Mouse (Mus musculus) adrenal gland, adult 10 weeks (tissue): ENCODE data around the gene Elmsan1. TPM values are rescaled to one million over a fixed set of nuclear protein-coding genes. Genes with fewer than 3 reads are reported as not detected.

ENCODE experiments used
- polyA plus RNA-seq: library from polyadenylated mRNA; stranded (reverse); fragments of 350-450 nt; fragmentation: Illumina TruSeq; extraction: RNeasy Lipid Tissue Mini Kit (QIAGEN cat#74804); gene quantifications from one replicate; pipeline ENCODE4 v1.2.3, GENCODE M21; 2014; ENCODE audit warnings: low read depth, low replicate concordance

The Elmsan1 gene
- 10.8 TPM for polyA plus RNA-seq

DNA sequence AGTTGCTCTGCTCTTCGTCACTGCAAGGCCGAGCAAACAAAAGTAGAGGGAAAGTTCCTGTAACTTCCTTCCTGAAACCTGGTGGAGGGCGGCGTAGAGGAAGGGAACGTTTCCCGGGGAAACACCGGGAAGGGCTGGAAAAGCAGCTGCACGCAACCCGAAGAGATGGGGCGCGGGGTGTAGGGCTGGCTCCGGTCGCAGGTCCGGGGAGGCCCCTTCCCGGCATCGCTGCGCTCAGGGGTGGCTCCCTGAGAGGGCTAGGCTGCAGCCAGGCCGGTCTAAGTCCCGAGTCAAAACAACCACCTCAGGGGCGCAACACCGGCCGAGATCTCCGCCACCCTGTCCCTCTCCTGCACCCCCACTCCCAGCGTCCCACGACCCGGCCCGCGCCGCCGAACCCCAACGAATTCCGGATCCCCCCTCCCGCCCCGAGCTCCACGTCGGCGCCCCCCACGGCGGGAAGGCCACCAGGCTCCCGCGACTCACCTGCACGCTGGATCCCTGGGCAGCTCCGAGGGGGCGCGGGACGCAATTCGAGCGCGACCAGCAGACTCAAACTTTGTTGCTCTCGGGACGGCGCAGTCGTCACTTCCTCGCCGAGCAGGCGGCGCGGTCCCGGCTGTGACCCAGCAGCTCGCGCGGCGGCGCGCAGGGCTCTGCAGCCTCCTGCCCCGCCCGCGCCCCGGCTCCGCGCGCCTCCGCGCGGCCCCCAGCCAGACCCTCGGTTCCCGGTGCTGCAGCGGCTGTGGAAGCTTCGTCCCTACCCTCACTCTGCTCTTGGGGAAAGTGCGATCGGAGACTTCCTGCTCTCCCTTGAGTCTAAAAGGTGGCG lies at the start of gene Elmsan1:
Gene Elmsan1 (minus strand): TSS at position 593 of the 832 bp plus-strand sequence.

DNA sequence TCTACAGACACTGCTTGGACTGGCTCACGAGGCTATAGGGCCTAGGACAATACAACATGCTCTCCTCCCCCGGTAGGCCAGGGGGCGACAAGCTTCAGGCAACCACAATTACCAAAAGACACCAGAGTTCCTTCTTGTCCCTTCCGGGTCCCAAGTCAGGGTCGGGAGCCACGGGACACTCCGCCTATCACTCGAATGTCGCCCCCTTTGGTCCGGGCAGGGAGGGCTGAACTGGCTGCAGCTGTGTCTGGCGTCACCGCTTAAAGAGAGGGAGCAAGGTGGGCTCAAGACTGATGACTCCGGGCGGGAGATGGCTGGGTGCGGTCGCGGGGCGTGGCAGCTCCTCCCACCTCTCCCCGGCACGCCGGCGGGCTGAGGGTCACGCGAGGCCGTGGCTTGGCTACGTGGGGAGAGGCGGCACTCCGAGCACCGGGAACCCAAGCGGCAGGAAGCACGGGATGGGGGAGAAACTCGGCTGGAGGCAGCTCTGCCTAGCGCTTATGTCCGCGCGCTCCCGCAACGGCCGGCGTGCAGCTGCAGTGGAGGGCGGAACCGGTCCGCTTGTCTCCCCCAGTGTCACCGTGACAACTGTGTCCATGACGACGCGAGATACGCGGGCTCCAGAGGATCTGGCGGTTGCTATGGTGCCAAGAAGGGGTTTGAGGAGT lies 70.6 kb downstream of the Elmsan1 start, which contains the start of gene Pnma1:
Gene Pnma1 (minus strand): TSS at position 536 of the 668 bp plus-strand sequence.

DNA sequence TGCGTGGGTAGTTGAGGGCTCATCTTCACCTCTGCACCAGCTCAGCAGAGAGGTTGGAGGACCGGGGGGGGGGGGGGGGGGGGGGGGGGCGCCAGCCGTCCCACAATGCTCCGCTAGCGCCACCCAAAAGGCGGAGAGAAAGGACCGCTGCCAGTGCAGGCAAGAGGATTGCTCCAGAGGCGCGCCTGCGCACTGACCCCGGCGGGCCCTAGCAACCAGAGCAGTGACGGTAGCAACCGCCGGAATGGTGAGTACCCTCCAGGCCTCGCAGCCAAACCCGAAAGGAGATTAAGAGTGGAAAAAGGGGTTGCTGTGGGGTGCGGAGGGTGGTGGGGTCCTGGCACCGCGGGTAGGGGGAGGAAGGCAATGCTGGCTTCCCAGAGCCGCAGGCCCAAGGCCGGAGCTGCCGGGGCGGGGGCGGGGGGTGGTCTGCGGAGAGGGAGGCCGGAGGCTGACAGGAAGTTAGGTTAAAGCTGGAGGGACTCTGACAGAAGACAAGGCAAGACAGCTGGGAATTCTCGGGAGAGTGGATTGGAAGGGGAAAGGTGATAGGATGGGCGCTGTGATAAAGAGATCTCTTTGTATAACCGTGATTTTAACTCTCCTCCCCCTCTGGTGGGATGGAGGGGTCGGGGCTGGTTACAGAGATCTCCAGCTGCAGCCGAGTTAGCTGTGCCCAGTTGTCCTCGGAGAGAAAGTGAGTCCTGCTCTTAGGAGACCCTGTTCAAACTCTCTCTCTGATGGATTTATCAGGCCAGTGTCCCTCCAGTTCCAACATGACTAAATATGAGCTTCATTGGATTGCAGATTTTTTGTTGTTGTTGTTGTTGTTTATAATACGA lies 104.3 kb downstream of the Elmsan1 start, which contains the start of gene Dnal1:
Gene Dnal1 (plus strand): TSS at position 214 of the 842 bp plus-strand sequence.

DNA sequence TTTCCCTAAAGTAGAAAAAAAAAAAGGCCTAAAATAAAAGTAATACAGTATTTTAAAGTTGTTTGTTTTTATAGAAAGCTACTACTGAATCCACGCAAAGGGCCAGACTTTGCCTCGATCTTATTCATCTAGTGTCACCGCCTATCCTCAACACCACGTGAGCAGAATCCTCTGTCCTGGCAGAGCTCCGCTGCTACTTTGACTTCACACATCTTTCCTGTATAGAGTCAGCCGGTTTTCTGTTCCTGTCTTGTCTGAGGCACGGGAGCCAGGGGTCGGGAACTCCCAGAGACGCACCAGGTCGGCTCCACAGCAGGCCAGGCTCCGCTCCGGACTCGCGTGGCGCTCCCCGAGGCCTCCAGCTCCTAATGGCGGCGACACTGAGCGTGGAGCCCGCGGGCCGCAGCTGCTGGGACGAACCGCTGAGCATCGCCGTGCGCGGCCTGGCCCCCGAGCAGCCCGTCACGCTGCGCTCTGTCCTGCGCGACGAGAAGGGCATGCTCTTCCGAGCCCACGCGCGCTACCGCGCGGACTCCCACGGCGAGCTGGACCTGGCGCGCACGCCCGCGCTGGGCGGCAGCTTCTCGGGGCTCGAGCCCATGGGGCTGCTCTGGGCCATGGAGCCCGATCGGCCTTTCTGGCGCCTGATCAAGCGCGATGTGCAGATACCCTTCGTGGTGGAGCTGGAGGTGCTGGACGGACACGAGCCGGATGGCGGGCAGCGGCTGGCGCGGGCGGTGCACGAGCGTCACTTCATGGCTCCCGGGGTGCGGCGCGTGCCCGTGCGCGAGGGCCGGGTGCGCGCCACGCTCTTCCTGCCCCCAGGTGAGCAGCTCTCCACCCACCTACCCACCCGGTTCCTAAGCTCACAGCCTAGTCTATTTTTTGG lies 117.8 kb downstream of the Elmsan1 start, which contains the start of gene Acot6:
Gene Acot6 (plus strand): TSS at position 51 of the 889 bp plus-strand sequence.

Other genes starting within 250 kb of the Elmsan1 start
- gene Heatr4, start 234.0 kb downstream of the Elmsan1 start, polyA plus RNA-seq: not detected
- gene Acot2, start 231.0 kb downstream of the Elmsan1 start, polyA plus RNA-seq: 3.1 TPM
- 7.6 TPM for gene Acot1, start 209.4 kb downstream of the Elmsan1 start, polyA plus RNA-seq
- gene Acot4, start 180.5 kb downstream of the Elmsan1 start, polyA plus RNA-seq: 2.8 TPM
- gene Gm49366, start 179.9 kb downstream of the Elmsan1 start, polyA plus RNA-seq: not detected
- 0.58 TPM for gene Acot3, start 166.7 kb downstream of the Elmsan1 start, polyA plus RNA-seq
- not detected for gene Acot5, start 149.6 kb downstream of the Elmsan1 start, polyA plus RNA-seq
- 16.6 TPM for gene Acot6, start 118.2 kb downstream of the Elmsan1 start, polyA plus RNA-seq
- gene Dnal1, start 104.5 kb downstream of the Elmsan1 start, polyA plus RNA-seq: 34.3 TPM
- gene Pnma1, start 70.4 kb downstream of the Elmsan1 start, polyA plus RNA-seq: not detected
- gene Ptgr2, start 66.4 kb upstream of the Elmsan1 start, polyA plus RNA-seq: 111 TPM
- gene Zfp410, start 98.0 kb upstream of the Elmsan1 start, polyA plus RNA-seq: 33.8 TPM
- gene Coq6, start 142.8 kb upstream of the Elmsan1 start, polyA plus RNA-seq: 3.1 TPM
- gene Fam161b, start 143.0 kb upstream of the Elmsan1 start, polyA plus RNA-seq: 3.4 TPM
- 209 TPM for gene Entpd5, start 190.1 kb upstream of the Elmsan1 start, polyA plus RNA-seq
- 8.4 TPM for gene Bbof1, start 190.2 kb upstream of the Elmsan1 start, polyA plus RNA-seq
- 12.8 TPM for gene Rnf113a2, start 198.3 kb upstream of the Elmsan1 start, polyA plus RNA-seq
- gene Aldh6a1, start 232.1 kb upstream of the Elmsan1 start, polyA plus RNA-seq: 494 TPM
- 45.4 TPM for gene Lin52, start 232.5 kb upstream of the Elmsan1 start, polyA plus RNA-seq